Mouse (Mus musculus) ZHBTc4 (cell line): ENCODE measurements around the gene Ciz1.
A peak's percentile ranks its signal among the peaks of the same experiment; 100 is the strongest.

ENCODE experiments used
- DNase-seq: peaks from one replicate; pipeline ENCODE4 v3.0.0-alpha.2; 2011; ENCODE audit warnings: low read depth, low spot score

Gene Ciz1

DNA sequence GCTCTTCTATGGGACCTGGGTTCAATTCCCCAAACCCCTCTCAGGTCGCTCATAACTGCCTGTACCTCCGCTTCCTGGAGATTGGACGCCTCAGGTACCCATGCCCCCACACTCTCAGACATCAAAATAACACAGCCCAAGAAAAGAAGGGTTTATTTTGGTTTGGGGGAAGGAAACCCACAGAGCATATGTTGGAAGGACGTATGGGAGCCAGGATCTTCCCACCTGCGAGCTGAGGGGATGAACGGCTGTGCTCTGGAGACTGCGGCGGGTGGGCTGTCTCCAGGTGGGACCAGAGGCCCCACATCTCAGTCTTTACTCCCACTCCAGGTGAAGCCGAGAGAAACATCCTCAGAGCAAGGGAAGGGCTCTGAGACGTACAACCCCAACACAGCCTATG, 24.8 kb downstream of the Ciz1 start:
- DNase-seq: no peak

DNA sequence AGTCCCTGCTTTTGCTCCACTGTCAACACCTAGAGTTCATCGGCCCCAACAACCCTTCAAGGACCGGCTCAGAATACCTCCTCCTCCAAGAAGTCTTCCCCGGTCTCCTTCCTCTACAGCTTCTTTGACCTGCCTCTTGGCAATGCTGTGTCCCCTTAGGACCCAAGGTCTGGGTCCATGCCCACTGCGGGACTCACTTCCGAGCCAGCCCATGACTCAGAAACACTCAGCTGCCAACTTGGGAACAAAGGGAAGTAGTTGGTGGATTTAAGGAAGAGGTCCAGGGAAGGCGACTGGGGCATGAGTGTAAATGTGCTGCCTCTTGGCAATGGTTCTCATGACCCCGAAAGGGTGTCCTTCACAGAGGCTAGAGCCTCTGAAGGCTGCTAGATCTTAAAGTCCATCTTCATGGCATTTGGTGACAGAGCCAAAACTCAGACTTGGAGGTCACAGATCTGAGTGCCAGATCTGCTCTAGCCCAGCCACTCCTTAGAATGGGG, 27.9 kb downstream of the Ciz1 start:
- DNase-seq: no peak

DNA sequence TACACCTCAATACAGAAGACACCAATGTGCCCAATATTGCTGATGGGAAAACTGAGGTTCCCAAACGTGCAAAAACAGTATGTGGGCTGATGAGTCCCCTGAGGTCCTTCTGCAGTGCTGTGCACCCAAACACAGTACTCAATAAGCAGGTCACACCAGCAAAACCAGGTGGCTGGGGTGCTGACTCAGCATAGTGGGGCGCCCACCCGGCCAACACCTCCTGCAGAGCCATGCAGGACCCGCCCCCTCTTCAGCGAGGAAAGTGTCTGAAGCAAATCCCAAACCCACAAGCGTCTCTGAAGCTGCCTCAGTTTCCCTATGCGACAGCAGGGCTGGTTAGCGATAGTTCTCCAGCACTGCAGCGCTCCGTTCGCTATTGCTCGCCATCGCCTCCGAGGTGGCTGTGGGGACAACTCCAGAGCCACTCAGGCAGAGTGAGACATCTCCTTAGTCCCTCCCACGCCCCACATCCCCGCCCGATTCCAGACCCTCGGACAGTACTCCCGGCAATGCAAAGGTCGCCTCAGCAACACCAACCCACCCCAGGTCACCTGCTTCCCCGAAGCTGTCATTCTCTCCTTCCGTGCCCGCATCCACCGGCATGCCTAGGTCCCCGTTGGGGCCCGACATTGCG, 29.1 kb downstream of the Ciz1 start:
- DNase-seq: no peak

DNA sequence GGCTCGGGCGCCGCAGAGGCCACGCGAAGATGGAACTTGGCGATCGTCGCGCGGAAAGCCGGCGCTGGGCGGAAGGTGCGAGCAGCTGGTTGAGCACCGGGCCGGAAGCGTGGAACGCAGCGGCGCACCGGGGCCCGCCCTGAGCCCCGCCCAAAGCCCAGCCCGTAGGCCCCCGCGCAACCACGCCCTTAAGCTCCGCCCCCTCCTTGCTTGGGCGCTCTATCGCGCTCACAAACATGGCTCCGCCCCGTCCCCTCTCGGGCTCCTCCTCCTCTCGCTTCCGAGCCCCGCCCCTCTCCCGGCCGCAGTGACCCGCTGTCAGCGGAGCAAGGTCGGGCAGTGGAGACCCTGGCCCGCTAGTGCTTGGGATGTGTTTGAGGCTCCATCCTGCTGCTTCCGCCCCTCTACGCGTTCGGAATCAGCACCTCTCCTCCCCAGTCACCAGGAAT, 29.7 kb downstream of the Ciz1 start, which contains the start of gene 1110008P14Rik:
Gene 1110008P14Rik, minus strand, starts transcription at position 164 of the 449 bp plus-strand sequence.
- peak; percentile 97 for DNase-seq

DNA sequence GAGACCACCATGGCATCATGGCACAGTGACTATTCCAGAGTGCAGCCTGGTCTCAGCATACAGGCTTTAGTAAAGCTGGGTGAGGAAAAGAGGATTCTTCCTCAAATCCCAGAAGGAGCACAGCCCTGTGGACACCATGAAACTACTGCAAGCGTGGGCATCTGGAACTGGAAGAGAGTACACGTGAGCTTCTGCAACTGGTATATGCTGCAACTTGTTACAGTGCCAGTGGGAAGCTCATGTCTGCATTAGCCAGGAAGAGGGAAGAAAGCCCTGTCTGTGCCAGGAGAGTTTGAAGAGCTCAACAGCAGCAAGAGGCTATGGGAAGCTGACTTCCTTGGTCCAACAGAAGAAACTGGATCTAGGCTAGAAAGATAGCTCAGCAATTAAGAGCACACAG, 30.6 kb downstream of the Ciz1 start:
- DNase-seq: no peak

DNA sequence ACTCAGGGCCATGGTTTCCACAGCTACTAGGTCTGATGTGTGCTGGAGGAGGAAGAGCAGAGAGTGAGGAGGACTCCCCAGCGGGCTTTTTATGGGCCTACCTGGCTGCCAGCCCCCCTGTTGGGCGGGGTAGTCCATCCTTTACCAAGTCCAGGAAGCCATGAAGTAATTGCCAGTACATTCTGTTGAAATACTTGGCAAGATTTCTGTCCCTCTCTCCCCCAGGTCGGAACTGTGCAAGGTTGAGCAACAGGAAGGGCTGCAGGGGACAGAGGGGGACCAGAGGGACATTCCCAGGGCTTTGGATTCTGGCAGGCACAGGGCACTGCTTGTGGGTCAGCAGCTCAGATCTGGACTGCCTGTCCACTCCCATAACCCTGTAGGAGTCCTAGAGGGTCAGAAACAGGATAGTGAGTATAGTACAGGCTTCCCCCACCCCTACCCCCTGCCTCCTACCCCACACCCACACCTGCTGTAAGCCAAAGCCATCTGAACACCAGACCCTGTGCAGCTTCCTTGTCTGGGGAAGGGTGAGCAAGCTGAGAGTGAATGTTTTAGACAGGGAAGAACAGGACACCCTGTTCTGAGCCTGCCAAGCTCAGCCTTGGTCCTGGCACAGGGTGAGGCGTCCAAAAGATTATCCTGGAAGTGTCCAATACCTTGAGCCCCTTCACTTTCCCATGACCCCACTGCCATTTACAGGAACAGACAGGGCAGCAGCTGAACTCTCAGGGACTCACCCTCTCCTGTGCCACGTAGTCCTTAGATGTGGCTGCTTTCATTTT, 35.8 kb downstream of the Ciz1 start, which contains the start of gene Lcn2:
Gene Lcn2, minus strand, starts transcription at position 547 of the 785 bp plus-strand sequence.
- DNase-seq: no peak

DNA sequence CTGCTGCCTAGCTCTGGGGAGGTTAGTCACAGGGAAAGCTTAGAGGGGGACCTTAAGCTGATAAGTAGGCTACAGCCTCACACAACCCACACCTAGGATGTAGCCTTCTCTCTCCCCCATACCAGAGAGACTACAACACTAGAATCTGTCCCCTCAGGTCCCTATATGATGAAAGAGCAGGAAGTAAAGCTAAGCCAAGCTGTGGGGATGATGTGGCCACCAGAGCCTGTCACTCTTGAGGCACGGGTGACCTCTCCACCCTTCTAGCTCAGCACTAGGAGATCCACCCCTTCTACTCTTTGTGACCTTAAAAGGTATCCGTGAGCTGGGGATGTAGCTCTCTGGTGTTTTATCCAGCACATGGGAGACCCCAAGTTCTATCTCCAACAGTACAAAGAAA, 37.0 kb downstream of the Ciz1 start:
- no peak for DNase-seq

DNA sequence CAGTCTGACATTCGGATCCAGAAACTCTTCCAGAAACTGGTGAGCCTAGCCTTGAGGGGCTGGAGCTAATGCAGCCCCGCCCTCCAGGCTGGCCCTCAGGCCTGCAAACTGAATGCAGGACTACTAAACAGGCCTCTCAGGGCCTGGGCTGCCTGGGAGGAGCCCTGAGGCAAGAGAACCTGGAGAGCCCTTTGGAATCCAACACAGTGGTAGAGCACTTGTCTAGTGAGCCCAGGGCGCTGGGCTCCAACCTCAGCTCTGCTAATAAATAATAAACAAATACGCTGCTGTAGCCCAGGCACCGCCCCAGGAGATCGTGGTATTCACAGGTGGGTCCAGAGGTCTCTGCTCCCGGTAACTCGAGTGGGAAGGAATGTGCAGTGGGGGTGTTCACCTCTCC, 38.7 kb downstream of the Ciz1 start:
- peak; percentile 83 for DNase-seq

DNA sequence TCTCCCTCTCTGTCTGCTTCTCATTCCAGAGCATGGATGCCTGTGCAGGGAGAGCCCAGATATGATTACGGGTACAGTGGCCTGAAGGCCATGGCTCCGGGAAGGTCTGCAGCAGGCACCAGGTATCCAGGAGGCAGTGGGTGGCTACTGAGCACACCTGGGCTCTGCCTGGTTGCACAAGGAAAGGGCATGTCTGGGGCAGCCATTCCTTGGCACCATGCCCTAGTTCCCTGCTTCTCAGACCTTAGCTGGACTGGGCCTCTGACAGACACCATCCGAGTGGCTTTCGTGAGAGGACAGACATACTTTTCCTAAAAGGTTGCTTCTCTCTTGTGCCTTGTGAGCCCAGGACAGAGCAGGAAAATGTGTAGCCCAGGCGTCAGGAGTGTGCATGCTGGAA, 39.9 kb downstream of the Ciz1 start:
- no peak for DNase-seq

DNA sequence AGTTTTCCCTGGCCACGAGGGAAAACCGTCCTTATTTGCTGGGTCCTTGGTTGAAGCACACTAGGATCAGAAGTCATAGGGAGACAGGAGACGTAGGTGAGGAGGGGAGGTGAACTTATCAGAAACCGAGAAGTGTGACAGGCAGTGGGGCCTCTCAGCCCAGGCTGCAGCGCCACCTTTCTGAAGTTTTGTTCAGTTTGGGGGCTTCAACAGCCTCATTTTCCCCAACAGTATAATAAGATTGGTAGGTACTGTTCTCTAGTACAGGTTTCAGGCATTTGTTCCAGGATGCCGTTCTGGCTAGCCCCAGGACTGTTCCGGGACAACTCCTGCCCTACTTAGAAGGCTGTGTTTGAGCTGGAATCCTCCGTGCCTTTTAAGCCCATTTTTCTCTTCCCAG, 42.8 kb downstream of the Ciz1 start:
- peak; percentile 40 for DNase-seq

DNA sequence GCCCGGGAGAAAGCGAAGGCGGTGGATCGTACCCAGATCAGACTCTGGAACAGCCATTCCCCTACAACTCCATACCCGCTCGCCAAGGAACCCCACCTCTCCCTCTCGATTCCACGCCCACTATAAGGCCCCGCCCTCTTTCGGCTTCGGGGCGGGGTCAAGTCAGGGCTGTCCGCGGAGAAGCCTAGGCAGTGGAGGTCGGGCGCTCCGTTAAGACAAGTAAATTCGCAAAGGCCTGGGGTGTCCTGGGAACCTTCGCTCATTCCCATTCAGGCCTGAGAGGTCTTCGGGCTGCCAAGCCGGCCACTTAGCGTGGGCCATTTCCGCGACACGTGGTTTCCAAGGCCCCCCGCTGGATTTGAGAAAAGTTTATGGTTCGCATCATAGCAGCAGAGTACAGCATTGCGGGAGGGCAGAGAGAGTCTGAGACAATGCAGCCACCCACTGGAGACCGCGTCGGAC, 43.4 kb downstream of the Ciz1 start, which contains the start of gene Ptges2:
Gene Ptges2, plus strand, starts transcription at position 413 of the 462 bp plus-strand sequence.
- peak; percentile 96 for DNase-seq

DNA sequence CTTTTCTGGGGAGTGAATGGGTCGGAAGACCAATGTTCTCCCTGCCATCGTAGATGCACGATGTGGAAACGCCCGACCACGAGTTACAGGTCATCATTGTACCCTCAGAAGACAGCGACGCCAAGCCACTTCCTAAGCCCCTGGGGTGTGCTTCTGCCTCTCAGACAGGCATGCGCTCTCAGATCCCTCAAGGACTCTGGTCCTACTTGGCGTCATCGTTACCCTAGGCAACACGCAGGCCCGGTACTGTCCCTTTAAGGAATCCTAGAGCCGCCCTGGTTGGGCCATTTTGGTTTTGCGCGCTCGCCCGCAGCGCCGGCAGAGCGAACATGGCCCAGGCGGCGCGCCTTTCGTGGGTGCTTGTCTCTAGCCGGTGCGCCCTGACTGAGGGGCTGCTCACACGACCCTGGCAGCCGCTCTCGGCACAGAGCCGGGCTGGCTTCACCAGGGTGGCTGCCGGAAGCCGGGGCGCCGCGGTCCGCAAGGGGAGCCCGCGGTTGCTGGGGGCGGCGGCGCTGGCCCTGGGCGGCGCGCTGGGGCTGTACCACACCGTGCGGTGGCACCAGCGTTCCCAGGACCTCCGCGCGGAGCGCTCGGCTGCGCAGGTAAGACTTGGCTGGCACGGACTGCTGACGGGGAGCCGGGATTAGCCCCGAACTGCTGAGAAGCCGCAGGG, 44.0 kb downstream of the Ciz1 start:
- peak; percentile 97 for DNase-seq

DNA sequence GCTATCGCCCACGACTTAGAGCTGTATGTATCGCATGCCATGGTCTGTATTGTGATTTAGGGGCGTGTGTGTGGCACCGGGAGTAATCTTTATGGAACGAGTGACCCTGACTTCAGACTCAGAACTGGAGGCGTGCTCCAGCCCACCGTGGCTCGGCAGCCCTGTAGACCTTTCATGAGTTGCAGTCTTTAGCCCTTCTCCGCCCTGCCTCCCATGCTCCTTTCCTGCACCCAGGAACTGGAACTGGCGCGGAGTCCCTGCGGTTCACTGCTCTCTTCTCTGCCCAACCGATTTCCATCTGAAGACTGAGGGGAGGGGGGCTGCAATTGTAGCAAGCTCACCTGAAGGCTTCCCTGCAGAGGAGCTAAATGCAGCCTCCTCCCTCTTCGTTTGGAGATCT, 44.6 kb downstream of the Ciz1 start:
- no peak for DNase-seq

DNA sequence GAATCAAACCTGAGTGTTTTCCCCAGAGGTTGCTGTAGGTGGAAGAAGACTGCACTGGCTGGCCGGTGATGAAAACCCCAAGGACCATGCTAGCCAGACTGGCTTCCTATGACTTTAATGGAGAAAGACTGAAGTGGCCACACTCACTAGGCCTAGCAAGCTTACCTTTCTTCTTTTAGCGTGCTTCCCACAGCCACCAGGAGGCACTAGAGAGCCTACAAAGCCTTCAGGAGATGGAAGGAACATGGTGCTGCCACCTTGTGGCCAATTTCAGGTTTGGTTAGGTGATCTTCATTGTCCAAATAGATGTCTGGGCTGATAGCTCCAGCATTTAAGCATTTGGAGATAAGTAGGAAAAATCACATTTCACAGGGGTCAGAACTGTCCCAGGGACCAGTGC, 52.5 kb downstream of the Ciz1 start:
- DNase-seq: peak; percentile 97

DNA sequence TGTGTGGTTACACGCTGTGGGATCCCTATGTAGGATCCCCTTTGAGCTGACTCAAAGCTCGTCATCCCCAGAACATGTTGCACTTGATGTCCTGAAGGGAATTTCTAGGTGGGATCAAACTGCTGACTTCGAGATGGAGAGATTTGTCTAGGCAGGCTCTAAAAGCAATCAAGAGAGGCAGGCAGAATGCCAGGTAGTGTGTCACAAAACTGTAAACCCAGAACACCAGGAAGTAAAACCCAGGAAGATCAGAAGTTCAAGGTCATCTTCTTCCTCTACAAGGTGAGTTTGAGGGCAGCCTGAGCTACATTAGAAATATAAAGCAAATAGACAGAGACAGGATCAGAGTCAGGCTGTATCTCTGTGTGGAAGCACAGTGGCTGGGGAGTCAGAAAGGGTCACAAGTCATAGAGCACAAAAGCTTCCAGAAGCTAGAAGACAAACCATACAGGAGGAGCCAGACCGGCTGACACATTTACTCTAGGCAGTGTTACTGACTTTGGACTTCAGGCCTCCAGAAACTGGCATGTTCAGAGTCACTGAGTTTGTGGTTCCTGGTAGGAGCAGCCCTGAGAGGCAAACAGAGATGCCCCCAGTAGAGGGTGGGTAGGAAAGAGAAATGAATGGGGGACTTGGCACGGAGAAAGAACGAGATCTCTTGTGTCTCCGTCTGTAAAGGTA, 55.2 kb downstream of the Ciz1 start:
- DNase-seq: no peak

DNA sequence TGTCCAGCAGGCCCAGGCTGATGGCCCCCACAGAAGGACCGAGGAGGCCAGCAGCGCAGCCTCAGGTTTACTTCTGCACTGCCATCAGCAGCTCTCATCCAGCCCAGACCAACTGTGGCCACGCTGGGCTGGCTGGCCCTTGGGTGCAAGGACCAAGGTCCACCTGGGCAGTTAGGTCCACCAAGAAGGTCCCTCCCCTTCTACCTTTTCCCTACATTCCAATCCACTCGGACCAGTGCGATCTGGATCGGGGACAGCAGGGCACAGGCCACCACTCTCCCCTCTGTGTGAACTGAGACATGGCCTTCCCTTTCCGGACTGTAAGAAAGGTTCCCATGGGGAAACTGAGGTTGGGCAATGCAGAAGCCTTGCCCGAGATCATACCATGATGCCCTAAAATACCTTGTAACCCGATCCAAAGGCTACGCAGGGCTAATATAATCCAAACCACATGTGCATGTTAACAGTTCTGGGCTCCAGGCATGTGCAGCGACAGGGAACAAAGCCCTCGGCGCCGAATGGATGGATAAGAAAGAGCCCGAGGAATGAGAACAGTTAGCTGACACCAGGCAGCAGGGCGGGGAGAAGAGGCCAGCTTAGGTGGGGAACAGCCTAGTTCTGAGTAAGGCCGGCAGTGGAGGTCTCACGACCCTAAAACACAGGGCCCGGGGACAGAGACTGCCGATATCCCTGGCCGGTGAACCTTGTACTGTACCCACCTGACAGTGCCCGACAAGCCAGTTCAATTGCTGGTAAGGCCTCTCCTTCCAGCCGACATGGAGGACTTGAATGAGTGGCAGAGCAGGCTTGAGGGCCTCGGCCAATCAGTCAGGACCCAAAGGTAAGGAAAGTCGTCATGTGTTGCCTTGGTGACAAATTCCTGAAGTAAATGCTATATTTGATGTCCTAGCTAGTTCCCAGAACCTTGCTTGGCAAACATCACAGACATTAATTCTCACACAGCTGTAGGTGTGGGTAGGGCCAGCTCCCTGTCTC, 56.6 kb downstream of the Ciz1 start:
- no peak for DNase-seq

DNA sequence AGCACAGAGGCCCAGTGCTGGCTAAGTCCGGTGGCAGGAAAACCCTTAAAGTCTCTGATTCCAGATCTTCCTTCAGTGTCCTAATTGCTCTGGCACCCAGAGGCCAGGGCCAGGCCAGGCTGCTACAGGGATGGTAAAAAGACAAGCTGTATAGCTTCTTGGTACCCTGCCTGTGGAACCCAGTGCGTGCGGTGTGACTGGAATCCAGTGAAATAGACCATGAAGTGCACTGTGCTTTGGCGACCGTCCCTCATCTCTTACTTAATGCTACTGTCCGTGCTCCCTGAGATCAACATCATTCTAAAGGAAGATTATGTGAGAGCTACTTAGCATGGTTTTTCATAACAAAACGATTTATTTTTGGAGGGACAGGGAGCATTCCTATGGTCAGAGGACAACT, 59.3 kb downstream of the Ciz1 start:
- DNase-seq: no peak

DNA sequence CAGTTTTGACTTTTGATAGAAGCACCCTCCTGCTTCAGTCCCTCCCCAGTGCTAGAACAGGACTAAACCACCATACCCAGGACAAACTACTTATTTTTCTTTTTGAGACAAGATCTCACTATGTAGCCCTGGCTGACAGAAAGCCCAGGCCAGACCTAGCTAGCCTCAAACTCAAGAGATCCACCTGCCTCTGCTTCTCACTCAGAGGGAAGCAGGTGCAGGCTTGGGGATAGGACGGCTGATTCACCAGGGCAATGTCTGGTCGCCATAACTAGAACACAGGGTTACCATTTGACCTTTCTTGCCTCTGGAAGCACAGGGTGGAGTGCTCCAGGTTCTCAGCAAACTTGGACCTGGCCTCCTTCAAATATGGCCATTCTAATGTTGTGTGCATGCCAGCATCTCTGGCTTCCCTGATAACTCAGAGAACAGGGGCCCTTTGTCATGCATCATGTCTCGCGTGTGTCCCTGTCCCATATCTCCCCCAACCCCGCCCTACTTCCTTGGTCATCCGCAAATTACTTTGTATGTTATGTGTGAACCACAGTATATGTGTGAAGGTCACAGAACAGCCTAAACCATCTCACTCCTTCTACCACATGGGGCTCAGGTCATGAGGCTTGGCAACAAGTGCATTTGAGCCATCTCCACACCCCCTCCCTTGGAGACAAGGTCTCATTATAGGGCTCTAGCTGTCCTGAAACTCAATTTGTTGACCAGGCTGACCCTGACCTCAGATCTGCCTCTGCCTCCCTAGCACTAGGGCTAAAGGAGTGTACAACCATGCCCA, 60.8 kb downstream of the Ciz1 start:
- no peak for DNase-seq

DNA sequence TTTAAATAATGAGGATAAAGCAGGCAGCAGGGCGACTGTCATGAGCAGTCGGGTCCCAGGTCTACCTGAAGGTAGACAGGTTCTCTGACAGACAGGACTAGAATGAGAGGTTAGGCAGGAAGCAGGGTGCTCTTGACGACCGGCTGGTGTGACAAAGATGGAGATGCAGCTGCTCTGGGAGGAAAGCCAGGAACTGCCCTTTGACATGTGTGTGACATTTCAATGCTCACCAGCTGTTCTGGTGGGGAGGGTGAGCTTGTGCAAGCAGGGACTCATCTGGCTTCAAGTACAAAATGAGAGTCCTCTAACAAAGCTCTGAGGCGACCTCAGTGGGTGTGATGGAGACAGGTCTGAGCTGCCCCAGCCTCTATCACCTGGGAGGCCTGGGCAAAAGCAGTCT, 61.8 kb downstream of the Ciz1 start:
- no peak for DNase-seq

DNA sequence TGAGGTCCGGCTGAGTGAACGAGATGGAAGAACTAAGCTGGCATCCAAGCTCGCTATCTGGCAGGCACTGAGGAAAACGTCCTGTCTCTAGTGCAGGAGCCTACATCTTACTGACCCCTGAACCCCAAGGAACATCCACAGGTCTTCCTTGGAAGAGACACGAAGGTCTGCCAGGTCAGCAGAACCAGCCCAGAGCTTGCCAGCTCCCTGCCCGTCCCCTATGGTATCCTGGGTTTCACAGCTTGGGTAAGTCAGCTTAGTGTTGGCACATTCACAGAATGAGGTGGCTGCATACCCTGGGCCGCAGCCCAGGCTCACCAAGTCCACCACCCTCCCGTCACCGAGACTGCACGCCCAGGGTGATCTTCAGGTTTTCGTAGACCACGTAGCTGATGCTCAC, 63.7 kb downstream of the Ciz1 start:
- no peak for DNase-seq
